Mouse (Mus musculus) cerebellum, adult 2 months (tissue): ENCODE measurements at regions not wholly inside any gene's neighbourhood (a gene's known extent, or its start where the extent isn't known, plus 50 kb on each side); places are given as distances from the start of the nearest gene placed in this dataset.

ENCODE experiments used
- DNase-seq, 2 experiments: peaks; one replicate each; pipeline ENCODE4 v3.0.0; 2021
- H3K27ac ChIP-seq: fragments of 200-500 bp; 2 replicates; pipeline ENCODE4 v1.5.1; 2012; ENCODE audit warnings: low read length, control low read depth, inconsistent platforms; ENCODE audit not compliant: insufficient read depth
- H3K27me3 ChIP-seq: fragments of 200-500 bp; 2 replicates; pipeline ENCODE4 v1.6.1; 2012; ENCODE audit warnings: inconsistent platforms, mild to moderate bottlenecking, low read length, moderate library complexity; ENCODE audit not compliant: control insufficient read depth, insufficient read depth
- H3K4me1 ChIP-seq: fragments of 200-500 bp; 2 replicates; pipeline ENCODE4 v1.6.1; 2011; ENCODE audit warnings: low read length; ENCODE audit not compliant: control insufficient read depth, insufficient read depth
- H3K4me3 ChIP-seq: fragments of 200-500 bp; replicated peaks from 2 replicates; pipeline ENCODE3; 2011; ENCODE audit warnings: mild to moderate bottlenecking, low read depth, low read length, control low read depth; ENCODE audit not compliant: insufficient read depth
- CTCF ChIP-seq: fragments of 200-500 bp; IDR thresholded peaks from 2 replicates; pipeline ENCODE4 v1.5.1; 2011; ENCODE audit warnings: low read depth, mild to moderate bottlenecking, control low read depth, low read length, moderate library complexity, borderline replicate concordance; ENCODE audit not compliant: insufficient read depth
- POLR2A ChIP-seq: fragments of 200-500 bp; IDR thresholded peaks from 2 replicates; pipeline ENCODE4 v1.6.1; 2011; ENCODE audit warnings: low read length, control low read depth, borderline replicate concordance; ENCODE audit not compliant: insufficient read depth
- WGBS: fragments of 180-500 bp; shearing (Covaris S2); methylation state at CpG from one replicate; pipeline ENCODE4 v1.1.7; 2018; 5-methylcytosine and 5-hydroxymethylcytosine counted together

DNA sequence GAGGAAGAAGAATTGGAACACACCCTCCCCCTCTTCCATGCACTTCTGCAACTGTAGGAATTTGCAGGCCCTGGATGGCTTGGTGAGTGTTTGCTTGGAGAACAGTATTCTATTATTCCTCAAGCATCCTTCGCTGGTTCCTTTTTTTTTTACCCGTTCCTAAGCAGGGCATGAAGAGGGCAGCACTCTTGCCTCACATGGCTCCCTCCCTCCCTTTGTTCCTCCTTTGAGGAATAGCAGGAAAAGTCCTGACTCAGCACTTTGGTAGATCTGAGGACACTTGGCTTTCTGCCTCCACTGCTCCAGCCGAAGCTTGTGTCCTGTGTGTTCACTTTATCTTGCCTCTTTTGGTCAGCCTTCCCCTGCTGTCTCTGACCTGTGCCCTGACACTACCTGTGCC, 137.2 kb upstream of the Ccdc122 start:
- Histone ChIP-seq H3K27ac (no peak overlapping the region), H3K4me3 (no peak overlapping the region), H3K4me1 (no peaks in the 10 kb centered on the region), H3K27me3 (no peaks in the 10 kb centered on the region)
- 26% methylated on average over 3 of the region's 3 CpGs for WGBS
- TF ChIP-seq POLR2A (no peak), CTCF (no peak)
- no peak for DNase-seq

DNA sequence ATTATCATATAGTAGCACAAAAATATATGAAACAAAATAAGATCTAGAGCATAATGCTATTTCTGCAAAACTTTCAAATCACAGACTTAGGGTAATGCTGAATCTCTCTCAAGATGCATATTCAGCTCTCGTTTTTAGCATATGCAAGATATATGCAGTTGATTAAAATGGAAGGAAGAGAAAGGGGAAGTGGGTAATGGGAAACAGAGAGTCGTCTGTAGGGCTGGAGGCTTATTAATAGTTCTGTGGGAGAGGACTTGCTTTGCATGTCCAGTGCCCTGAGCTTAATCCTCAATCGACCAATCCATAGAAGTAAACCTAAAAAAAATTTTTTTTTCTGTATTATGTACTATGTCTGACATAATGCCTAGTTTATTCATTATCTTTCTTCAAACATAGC, 148.9 kb upstream of the Ccdc122 start:
- WGBS, result 83% methylated on average over 3 of the region's 3 CpGs
- DNase-seq, result no peak
- Histone ChIP-seq H3K4me3 (no peak overlapping the region), H3K27me3 (no peaks in the 10 kb centered on the region), H3K27ac (no peak overlapping the region), H3K4me1 (peaks cover 3% of the 10 kb centered on the region; the same call in 1 of the 2 replicates)
- TF ChIP-seq POLR2A (no peak), CTCF (no peak)

DNA sequence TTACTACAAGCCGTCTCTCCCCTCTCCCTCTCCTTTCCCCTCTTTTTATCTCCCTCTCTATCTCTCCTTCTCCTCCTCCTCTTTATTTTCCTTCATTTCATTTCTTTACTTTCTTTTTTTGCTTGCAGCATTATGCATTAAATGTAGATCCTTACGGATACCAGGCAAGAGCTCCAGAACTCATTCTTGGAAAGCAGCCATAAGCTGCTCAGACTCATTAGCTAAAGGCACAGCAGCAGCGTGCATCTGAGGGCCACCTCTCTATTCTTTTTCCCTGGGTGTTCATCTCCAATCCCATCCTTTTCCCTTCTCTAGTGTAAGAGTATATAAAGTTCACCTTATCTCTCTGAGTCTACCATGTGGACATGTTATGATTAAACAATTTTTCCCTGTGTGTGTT, 149.4 kb upstream of the Ccdc122 start:
- no peak for DNase-seq
- no peak overlapping the region for H3K27ac ChIP-seq
- 59% methylated on average over 3 of the region's 3 CpGs for WGBS
- peaks cover 6% of the 10 kb centered on the region for H3K4me1 ChIP-seq
- TF ChIP-seq CTCF (no peak), POLR2A (no peak)
- no peaks in the 10 kb centered on the region for H3K27me3 ChIP-seq
- H3K4me3 ChIP-seq, result no peak overlapping the region

DNA sequence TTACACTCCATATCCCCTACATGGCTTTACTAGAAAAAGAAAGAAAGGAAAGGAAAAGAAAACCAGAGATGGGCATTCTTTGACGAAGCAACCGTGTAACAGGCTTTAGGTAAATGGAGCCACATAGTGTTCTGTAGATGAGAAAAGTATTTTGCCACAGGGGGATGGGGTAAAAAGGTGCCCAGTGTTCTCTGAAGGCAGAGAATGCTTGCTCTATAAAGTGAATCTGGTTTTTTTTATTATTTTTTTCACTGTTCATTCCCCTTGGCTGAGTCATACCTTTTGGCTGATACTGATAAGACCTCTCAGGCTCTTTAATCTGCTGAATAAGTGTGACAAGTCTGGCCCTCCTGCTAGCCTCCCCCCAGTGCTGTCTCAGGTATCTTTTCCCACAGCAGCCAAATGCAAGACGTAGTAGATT, 153.3 kb upstream of the Ccdc122 start:
- Histone ChIP-seq H3K4me1 (peaks cover 6% of the 10 kb centered on the region), H3K27me3 (no peaks in the 10 kb centered on the region), H3K27ac (no peak overlapping the region), H3K4me3 (no peak overlapping the region)
- TF ChIP-seq POLR2A (no peak), CTCF (no peak)
- no peak for DNase-seq
- WGBS, result 91% methylated on average over 3 of the region's 3 CpGs

DNA sequence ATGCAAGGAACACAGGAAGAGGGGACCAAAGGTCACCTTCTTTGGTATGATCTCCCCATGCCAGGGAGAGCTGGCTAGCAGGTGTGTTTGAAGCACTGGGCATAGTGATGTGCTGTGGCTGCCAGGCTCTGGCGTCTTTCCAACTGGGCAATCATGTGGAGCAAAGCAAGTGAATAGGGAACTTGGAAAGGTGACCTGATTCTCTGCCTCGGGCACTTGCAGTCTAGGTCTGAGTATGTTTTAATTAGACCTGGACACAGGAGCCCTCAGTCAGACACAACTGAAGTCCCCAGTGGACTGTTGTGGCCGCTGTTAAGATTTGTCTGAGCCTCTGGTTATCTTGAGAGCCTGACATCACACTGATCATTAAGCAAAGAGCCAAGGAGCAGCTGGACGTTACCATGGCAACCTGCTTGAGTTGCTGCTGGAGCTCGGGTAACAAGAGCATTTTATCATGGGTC, 153.8 kb upstream of the Ccdc122 start:
- WGBS, result 14% methylated on average over 5 of the region's 5 CpGs

DNA sequence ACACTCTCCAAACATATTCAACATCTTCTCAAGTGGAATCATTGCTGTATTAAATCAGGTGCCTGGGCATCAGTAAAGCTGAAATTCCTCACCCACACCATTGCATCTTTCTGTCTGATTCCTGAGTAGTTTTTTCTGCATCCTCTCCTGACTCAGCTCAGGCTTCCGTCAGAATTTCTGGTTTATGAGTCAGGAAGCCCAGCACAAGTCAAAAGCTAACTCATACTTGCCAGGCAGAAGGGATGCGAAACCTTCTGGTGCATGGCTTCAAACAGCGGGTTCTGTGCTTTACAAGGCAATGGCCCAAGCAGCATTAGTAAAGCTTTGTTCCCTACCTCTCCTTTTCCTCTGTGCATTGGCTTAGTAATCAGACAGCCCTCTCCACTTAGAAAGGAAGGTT, 155.7 kb upstream of the Ccdc122 start:
- WGBS, result 83% methylated on average over 3 of the region's 3 CpGs
- Histone ChIP-seq H3K4me1 (peaks cover 6% of the 10 kb centered on the region), H3K4me3 (no peak overlapping the region), H3K27me3 (no peaks in the 10 kb centered on the region), H3K27ac (no peak overlapping the region)
- DNase-seq, result no peak
- TF ChIP-seq CTCF (no peak), POLR2A (no peak)

More for the DNA sequence above, 153.8 kb upstream of the Ccdc122 start:
- Histone ChIP-seq H3K4me3 (no peak overlapping the region), H3K4me1 (peaks cover 6% of the 10 kb centered on the region), H3K27me3 (no peaks in the 10 kb centered on the region), H3K27ac (no peak overlapping the region)
- peak; percentile 63 to 75 for DNase-seq
- no peak for TF ChIP-seq POLR2A
- TF ChIP-seq CTCF, result no peak

DNA sequence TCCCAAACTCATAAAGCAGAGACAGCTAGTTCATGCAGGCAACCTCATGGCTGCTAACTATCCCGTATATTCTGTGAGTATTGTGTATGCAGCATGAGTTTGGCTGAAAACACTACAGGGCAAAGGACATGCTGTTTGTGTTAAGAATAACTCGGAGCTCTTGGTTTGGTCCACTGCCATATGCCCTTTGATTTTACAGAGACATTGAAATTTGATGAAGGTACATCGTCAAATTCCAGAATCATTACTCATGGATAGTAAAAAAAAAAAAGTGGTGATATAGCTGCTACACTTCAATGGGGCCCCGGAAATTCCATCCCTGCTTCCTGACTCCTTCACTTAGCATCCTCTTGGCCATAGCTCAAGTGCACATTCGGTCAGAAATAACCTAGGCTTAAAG, 159.3 kb upstream of the Ccdc122 start:
- Histone ChIP-seq H3K27ac (no peak overlapping the region), H3K4me3 (no peak overlapping the region), H3K27me3 (no peaks in the 10 kb centered on the region), H3K4me1 (no peaks in the 10 kb centered on the region; the same call in 1 of the 2 replicates)
- WGBS, result 72% methylated on average over 5 of the region's 5 CpGs
- TF ChIP-seq CTCF, result no peak
- TF ChIP-seq POLR2A, result no peak
- no peak for DNase-seq

DNA sequence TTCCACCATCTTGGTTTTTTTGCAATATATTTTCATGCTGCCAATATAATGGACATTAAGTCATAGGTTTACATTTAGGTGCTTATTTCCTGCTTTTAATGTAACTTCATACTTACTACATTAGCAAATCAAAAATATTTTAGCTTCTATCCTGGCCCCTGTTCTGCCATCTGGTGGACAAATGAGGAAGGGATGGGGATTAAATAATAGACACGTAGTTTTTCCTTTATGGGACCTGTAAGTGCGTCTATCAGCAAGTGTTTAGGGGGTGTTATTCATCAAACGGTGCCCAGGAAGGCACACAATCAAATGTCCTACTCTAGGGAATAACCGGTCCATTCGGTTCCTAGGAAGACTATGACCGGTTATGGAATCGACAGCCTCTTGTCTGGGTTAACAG, 160.6 kb upstream of the Ccdc122 start:
- DNase-seq, result peak; percentile 43 to 47
- Histone ChIP-seq H3K4me1 (no peaks in the 10 kb centered on the region), H3K27ac (no peak overlapping the region), H3K4me3 (no peak overlapping the region), H3K27me3 (no peaks in the 10 kb centered on the region)
- 54% methylated on average over 7 of the region's 7 CpGs for WGBS
- no peak for TF ChIP-seq POLR2A
- TF ChIP-seq CTCF, result peak; percentile 15; the same call in 1 of the 2 replicates
